Mouse (Mus musculus) cerebellum, adult 2 months (tissue): ENCODE measurements around the gene Gm49661. TPM values are rescaled to one million over a fixed set of nuclear protein-coding genes. Genes with fewer than 3 reads are reported as not detected.

ENCODE experiments used
- DNase-seq, 2 experiments: peaks; one replicate each; pipeline ENCODE4 v3.0.0; 2021
- H3K27ac ChIP-seq: fragments of 200-500 bp; 2 replicates; pipeline ENCODE4 v1.5.1; 2012; ENCODE audit warnings: low read length, control low read depth, inconsistent platforms; ENCODE audit not compliant: insufficient read depth
- H3K27me3 ChIP-seq: fragments of 200-500 bp; 2 replicates; pipeline ENCODE4 v1.6.1; 2012; ENCODE audit warnings: inconsistent platforms, mild to moderate bottlenecking, low read length, moderate library complexity; ENCODE audit not compliant: control insufficient read depth, insufficient read depth
- H3K4me1 ChIP-seq: fragments of 200-500 bp; 2 replicates; pipeline ENCODE4 v1.6.1; 2011; ENCODE audit warnings: low read length; ENCODE audit not compliant: control insufficient read depth, insufficient read depth
- H3K4me3 ChIP-seq: fragments of 200-500 bp; replicated peaks from 2 replicates; pipeline ENCODE3; 2011; ENCODE audit warnings: mild to moderate bottlenecking, low read depth, low read length, control low read depth; ENCODE audit not compliant: insufficient read depth
- CTCF ChIP-seq: fragments of 200-500 bp; IDR thresholded peaks from 2 replicates; pipeline ENCODE4 v1.5.1; 2011; ENCODE audit warnings: low read depth, mild to moderate bottlenecking, control low read depth, low read length, moderate library complexity, borderline replicate concordance; ENCODE audit not compliant: insufficient read depth
- POLR2A ChIP-seq: fragments of 200-500 bp; IDR thresholded peaks from 2 replicates; pipeline ENCODE4 v1.6.1; 2011; ENCODE audit warnings: low read length, control low read depth, borderline replicate concordance; ENCODE audit not compliant: insufficient read depth
- WGBS: fragments of 180-500 bp; shearing (Covaris S2); methylation state at CpG from one replicate; pipeline ENCODE4 v1.1.7; 2018; 5-methylcytosine and 5-hydroxymethylcytosine counted together
- polyA plus RNA-seq: library from polyadenylated mRNA; depleted of rRNA; stranded (reverse); fragments of >200 nt; gene quantifications from 2 replicates; pipeline ENCODE4 v1.2.3, GENCODE M21; 2012

Gm49661 gene
- polyA plus RNA-seq, 1 experiment = not detected

DNA sequence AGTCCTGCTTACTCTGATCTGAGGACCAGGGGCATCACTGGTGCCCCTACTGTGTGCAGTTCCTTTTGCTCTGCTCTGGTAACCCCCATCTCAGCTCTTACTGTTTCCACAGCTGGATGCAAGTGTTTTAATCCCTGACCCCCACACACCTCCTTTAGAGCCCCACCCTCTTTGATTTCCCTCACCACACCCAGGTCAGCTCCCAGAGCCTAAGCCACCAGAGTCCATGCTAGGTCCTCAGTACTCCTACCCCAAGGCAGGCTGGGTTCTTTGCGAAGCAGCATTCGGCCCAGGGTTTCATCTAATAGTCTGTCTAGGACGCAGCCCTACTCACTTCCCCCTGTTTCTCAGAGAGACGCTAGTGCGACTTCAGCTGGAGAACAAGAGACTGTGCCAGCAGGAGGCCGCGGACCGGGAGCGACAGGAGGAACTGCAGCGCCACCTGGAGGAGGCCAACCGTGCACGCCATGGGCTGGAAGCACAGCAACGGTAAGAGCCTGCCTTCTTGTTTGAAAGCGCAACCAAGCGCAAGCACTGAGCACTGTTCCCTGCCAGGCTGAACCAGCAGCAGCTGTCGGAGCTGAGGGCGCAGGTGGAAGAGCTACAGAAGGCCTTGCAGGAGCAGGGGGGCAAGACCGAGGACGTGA lies 28.5 kb upstream of the Gm49661 start:
- H3K27ac ChIP-seq = 0 out of 2 replicates have a peak overlapping the region, but pooled peaks have one; percentile 17
- TF ChIP-seq CTCF = peak; percentile 96
- TF ChIP-seq POLR2A = peak; percentile 66; the same call in 1 of the 2 replicates
- WGBS = 2% methylated on average over 19 of the region's 19 CpGs
- no peaks in the 10 kb centered on the region; the same call in 1 of the 2 replicates for H3K4me1 ChIP-seq
- peak; percentile 93 to 96 for DNase-seq
- peak overlapping the region; percentile 36 for H3K4me3 ChIP-seq
- no peaks in the 10 kb centered on the region for H3K27me3 ChIP-seq

DNA sequence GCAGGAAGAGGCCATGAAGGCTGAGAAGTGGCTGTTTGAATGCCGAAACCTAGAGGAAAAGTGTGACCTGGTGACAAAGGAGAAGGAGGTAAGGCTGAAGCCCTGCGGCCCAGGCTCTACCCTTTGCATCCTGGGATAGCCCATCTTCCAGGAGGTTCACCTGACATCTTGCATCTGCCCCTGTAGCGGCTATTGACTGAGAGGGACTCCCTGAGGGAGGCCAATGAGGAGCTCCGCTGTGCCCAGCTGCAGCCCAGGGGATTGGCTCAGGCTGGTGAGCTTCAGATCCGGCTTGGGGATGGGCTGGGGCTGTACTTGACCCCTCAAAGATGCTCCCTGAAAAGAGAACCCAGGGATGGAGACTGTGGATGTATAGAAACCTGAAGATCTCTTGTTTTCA lies 27.7 kb upstream of the Gm49661 start:
- 86% methylated on average over 5 of the region's 5 CpGs for WGBS

GRCm38 (mm10) chr8:84995680-84996079 lies 26.4 kb upstream of the Gm49661 start:
- H3K27ac ChIP-seq = no peak overlapping the region
- TF ChIP-seq POLR2A (no peak), CTCF (no peak)
- WGBS = 19% methylated on average over 25 of the region's 25 CpGs
- no peaks in the 10 kb centered on the region for H3K27me3 ChIP-seq
- peaks cover 2% of the 10 kb centered on the region; the same call in 1 of the 2 replicates for H3K4me1 ChIP-seq
- no peak overlapping the region for H3K4me3 ChIP-seq
- no peak for DNase-seq

More for the DNA sequence above, 27.7 kb upstream of the Gm49661 start:
- no peak overlapping the region for H3K4me3 ChIP-seq
- no peak for TF ChIP-seq POLR2A
- TF ChIP-seq CTCF = no peak
- no peak for DNase-seq
- H3K27me3 ChIP-seq = no peaks in the 10 kb centered on the region
- H3K27ac ChIP-seq = no peak overlapping the region
- H3K4me1 ChIP-seq = no peaks in the 10 kb centered on the region; the same call in 1 of the 2 replicates

- 95% methylated on average over 9 of the region's 9 CpGs for WGBS
- no peak for DNase-seq
- Histone ChIP-seq H3K4me3 (no peak overlapping the region), H3K27ac (no peak overlapping the region), H3K27me3 (no peaks in the 10 kb centered on the region), H3K4me1 (peaks cover 3% of the 10 kb centered on the region; the same call in 1 of the 2 replicates)
- no peak for TF ChIP-seq CTCF
- no peak for TF ChIP-seq POLR2A
Measured at GRCm38 (mm10) chr8:84994375-84994774, 25.1 kb upstream of the Gm49661 start.

GRCm38 (mm10) chr8:84990836-84991235 lies 21.6 kb upstream of the Gm49661 start:
- DNase-seq = no peak
- H3K4me1 ChIP-seq = peaks cover 5% of the 10 kb centered on the region; the same call in 1 of the 2 replicates
- no peak for TF ChIP-seq CTCF
- no peak for TF ChIP-seq POLR2A
- H3K27ac ChIP-seq = 0 out of 2 replicates have a peak overlapping the region, but pooled peaks have one; percentile 9
- no peaks in the 10 kb centered on the region for H3K27me3 ChIP-seq
- WGBS = 3% methylated on average over 15 of the region's 15 CpGs
- peak overlapping the region; percentile 58 for H3K4me3 ChIP-seq

- under 1% methylated on average over 28 of the region's 28 CpGs for WGBS
- Histone ChIP-seq H3K27me3 (no peaks in the 10 kb centered on the region), H3K4me1 (peaks cover 5% of the 10 kb centered on the region; the same call in 1 of the 2 replicates), H3K27ac (peak within 1 kb of the TSS; percentile 21; the same call in 1 of the 2 replicates), H3K4me3 (peak within 1 kb of the TSS; percentile 58)
- TF ChIP-seq CTCF (peak; percentile 93), POLR2A (peak; percentile 60; the same call in 1 of the 2 replicates)
- peak; percentile 97 to 98 for DNase-seq
Measured at GRCm38 (mm10) chr8:84990349-84990748, 21.1 kb upstream of the Gm49661 start, which contains the start of gene Hook2. Hook2 (plus strand) TSS chr8:84990603.

GRCm38 (mm10) chr8:84989810-84990209 lies 20.6 kb upstream of the Gm49661 start:
- Histone ChIP-seq H3K4me3 (peak overlapping the region; percentile 58), H3K27ac (peak overlapping the region; percentile 21; the same call in 1 of the 2 replicates), H3K4me1 (peaks cover 5% of the 10 kb centered on the region; the same call in 1 of the 2 replicates), H3K27me3 (no peaks in the 10 kb centered on the region)
- 2% methylated on average over 15 of the region's 15 CpGs for WGBS
- TF ChIP-seq CTCF (peak; percentile 75), POLR2A (no peak)
- peak; percentile 88 to 93 for DNase-seq

DNA sequence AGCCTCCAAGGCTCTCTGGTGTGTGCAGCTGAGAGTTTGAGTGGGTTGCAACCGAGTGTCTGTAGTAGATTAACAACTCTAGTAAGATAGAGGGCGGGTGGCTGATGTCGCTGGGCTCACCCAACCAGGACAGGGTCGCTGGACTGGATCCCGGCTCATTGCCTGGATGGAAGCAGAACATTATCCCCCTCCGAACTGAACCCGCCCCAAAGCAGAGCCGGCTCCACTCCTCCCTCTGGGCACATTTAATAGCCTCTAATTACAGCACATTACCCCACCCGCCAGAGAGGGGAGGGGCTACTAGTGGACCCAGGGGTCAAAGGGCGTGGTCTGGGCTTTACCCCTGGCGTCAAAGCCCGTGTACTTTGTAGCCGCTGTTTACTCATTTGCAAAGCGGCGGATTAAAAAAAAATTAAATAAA lies 20.1 kb upstream of the Gm49661 start:
- 15% methylated on average over 15 of the region's 15 CpGs for WGBS
- H3K4me1 ChIP-seq = peaks cover 5% of the 10 kb centered on the region; the same call in 1 of the 2 replicates
- no peak overlapping the region for H3K27ac ChIP-seq
- H3K27me3 ChIP-seq = no peaks in the 10 kb centered on the region
- no peak overlapping the region for H3K4me3 ChIP-seq
- DNase-seq = no peak
- no peak for TF ChIP-seq POLR2A
- TF ChIP-seq CTCF = no peak
